Mouse (Mus musculus) cerebellum, adult (tissue): ENCODE results near the gene Msrb3.

Experiments used
- ATAC-seq: cut with Nextera tagmentation; 2 replicates; pipeline ENCODE4 v1.9.2; 2017; ENCODE audit warnings: mild to moderate bottlenecking, moderate library complexity, mixed read lengths; ENCODE audit not compliant: insufficient number of reproducible peaks, low FRiP score, low TSS enrichment

The Msrb3 gene

GRCm38 (mm10) chr10:120898785-120899762 is at the start of gene Msrb3:
Gene Msrb3, minus strand, starts transcription at chr10:120899101.
- ATAC-seq, result peak; percentile 85

DNA sequence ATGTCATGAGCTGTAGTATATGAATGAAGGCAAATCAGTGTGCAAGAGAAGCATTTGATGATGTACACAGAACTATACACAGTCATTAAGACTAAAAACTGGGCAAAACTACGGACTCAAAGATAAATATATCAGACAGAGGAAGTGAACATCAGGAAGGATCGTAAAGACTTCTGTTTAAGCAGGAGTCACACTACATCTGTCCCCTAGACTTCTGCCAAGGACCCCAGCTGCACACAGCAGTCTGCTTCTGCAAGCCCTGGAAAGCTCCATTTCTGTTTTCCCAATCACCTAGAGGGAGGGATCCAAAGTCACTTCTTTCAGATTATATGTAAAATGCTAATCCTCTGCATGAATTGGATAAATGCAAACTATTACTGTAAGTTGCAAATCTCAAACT is 49.6 kb upstream of the Msrb3 start:
- ATAC-seq, result no peak

- ATAC-seq, result no peak
Observed at GRCm38 (mm10) chr10:120947842-120948241, 48.9 kb upstream of the Msrb3 start.

GRCm38 (mm10) chr10:120946847-120947246 is 47.9 kb upstream of the Msrb3 start:
- no peak for ATAC-seq

DNA sequence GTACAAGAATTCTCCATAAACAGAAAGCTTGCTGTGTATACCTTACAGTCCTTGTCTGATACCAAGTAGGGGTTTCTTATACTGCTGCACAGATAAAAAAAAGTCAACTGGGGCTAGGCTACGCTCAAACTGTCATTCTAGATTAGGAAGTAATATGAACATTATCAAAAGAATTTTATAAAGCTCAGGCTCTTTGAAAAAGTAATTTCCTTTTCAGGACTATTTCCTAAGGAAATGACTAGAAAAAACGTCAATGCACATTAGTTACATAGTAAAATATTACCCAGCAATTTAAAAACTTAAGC is 40.0 kb upstream of the Msrb3 start:
- no peak for ATAC-seq

DNA sequence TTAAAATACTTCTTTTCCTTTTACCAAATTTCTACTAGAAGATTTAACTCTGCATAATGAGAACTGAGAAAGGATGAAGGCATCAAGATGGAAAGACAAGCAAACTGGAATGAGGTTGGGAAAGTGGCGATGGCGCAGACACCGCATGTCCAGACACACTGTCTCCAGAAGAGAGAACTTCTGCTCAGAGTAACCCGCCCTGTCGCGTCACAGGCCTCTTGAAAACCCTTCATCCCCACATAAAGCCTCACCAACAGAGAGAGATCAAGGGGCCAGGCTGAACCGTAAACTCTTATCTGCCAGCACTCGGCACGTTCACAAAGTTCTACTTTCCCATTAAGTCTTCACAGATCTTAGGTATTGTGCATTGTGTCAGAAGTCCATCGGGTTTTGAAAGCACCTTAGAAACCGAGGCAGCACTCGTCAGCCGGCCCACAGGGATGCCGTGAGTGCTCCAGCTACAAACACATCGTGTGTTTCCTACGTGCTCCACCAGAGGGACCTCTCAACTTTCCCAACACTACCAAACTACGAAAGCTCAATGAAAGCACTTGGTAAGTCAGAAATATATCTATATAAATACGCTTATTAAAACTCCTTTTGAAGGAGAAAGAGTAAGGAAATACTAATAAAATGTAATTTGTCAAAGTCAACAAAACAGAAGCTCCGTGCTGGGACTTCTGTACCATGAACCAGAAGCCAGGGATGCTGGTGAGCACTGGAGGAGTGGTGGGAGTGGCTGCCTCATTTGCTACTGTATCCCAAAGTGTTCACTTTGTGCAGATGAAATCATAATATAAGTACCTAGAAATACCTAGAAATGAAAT is 39.4 kb upstream of the Msrb3 start:
- peak; percentile 80 for ATAC-seq

DNA sequence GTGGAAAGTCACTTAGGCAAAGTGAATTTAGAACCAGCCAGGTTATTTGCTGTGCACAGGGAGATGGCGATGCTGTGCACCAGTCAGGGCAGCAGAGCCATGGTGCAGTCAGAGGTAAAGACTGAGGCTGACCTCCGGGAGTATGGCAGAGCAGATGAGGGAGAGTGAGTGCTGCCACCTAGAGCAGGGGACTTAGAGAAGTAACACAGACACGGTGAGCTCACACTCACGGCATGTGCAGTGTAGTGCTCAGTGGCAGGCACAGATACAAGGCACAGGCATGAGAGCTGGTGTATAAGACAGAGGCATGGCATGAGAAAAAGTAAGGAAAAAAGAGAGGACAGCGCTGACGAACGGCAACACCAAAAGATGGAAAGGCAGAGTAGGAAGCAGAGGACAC is 30.6 kb upstream of the Msrb3 start:
- ATAC-seq, result peak; percentile 52; the same call in 1 of the 2 replicates

- ATAC-seq, result no peak
Observed at GRCm38 (mm10) chr10:120928183-120928582, 29.3 kb upstream of the Msrb3 start.

- no peak for ATAC-seq
Observed at GRCm38 (mm10) chr10:120926156-120926555, 27.3 kb upstream of the Msrb3 start.

- ATAC-seq, result no peak
Observed at GRCm38 (mm10) chr10:120921501-120921900, 22.6 kb upstream of the Msrb3 start.

GRCm38 (mm10) chr10:120920604-120921003 is 21.7 kb upstream of the Msrb3 start:
- no peak for ATAC-seq

- no peak for ATAC-seq
Observed at GRCm38 (mm10) chr10:120916250-120916649, 17.3 kb upstream of the Msrb3 start.

GRCm38 (mm10) chr10:120914948-120915631 is 16.2 kb upstream of the Msrb3 start:
- ATAC-seq, result no peak

- ATAC-seq, result no peak
Observed at GRCm38 (mm10) chr10:120914286-120914685, 15.4 kb upstream of the Msrb3 start.

- ATAC-seq, result no peak
Observed at GRCm38 (mm10) chr10:120913796-120914195, 14.9 kb upstream of the Msrb3 start.

DNA sequence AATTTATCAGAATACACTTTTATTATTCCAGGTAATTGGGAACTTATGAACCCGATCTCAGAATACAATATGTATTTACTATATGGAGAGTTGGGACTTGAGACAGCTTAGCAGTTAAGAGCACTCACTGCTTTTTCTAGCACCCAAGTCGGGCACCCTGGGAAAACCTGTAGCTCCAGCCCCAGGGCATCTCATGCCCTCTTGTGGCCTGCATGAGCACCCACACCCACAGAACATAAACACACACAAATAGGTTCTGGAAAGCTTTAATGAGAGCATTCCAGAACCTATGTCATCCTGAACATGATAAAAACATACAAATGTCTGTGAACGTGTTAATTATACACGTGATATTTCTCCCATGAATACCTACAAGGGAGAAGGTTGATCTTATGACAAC is 13.1 kb upstream of the Msrb3 start:
- ATAC-seq, result no peak

GRCm38 (mm10) chr10:120908776-120909574 is 10.1 kb upstream of the Msrb3 start:
- ATAC-seq, result no peak

DNA sequence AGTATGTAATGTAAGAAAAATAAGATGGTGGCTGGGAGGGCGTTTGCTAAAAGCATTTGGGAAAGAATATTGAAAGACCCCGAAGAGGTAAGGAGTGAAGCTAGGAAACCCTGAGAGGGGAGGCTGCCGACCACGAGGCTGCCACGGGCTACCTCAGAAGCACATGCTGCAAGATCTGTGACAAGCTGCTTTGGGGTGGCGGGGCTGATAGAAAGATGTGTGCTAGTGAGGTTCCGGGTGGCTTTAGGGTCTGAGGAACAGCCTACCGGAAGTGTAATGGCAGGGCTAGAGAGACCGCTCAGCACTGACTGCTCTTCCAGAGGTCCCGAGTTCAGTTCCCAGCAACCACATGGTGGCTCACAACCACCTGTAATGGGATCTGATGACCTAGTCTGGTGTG is 5.8 kb upstream of the Msrb3 start:
- no peak for ATAC-seq

- ATAC-seq, result no peak
Observed at GRCm38 (mm10) chr10:120903843-120904468, 5.1 kb upstream of the Msrb3 start.

GRCm38 (mm10) chr10:120901746-120902145 is 2.8 kb upstream of the Msrb3 start:
- ATAC-seq, result no peak
